Mouse (Mus musculus) forelimb bud, embryonic 11.5 days (tissue): ENCODE measurements around the gene RPS10-NUDT3.
"Not testable (repeated sequence)": the region's sequence is repeated elsewhere in the genome, so short reads cannot be mapped to it uniquely, and the experiment has no call there.

Experiments
- DNase-seq: peaks from one replicate; pipeline ENCODE4 v3.0.0-alpha.2; 2012; ENCODE audit warnings: low read depth, low spot score

The RPS10-NUDT3 gene

GRCm38 (mm10) chr17:27642491-27643062, 7.6 kb upstream of the RPS10-NUDT3 start:
- DNase-seq: no peak

DNA sequence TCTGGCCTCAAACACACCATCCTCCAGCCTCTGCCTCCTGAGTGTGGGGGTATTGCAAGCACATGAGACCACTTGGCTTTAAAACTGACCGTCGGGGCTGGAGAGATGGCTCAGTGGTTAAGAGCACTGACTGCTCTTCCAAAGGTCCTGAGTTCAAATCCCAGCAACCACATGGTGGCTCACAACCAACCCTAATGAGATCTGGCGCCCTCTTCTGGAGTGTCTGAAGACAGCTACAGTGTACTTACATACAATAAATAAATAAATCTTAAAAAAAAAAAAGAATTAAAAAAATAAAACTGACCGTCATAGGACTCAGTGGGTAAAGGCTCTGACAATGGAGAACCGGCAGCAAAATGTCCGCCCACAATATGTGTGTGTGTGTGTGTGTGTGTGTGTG, 4.8 kb upstream of the RPS10-NUDT3 start:
- not testable (repeated sequence) for DNase-seq

DNA sequence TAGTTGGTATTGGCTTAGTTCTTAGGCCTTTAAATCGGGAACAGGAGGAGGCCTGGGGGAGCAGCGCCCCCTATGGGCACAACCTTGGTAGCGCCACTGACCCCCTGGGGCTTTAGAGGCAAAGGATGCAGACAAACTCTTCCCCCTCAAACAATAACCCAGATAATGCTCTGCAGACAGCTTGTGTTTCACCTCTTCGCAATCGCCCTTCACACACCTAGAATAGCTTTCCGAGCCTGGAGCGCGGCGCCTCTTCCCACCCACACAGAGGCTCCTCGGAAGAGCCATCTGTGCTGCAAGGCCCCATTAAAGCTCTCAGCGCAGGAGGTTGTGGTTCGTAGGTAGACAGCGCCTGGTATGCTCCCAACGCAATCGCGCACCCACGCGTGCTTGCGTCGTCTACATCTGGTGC, 3.9 kb upstream of the RPS10-NUDT3 start:
- no peak for DNase-seq

DNA sequence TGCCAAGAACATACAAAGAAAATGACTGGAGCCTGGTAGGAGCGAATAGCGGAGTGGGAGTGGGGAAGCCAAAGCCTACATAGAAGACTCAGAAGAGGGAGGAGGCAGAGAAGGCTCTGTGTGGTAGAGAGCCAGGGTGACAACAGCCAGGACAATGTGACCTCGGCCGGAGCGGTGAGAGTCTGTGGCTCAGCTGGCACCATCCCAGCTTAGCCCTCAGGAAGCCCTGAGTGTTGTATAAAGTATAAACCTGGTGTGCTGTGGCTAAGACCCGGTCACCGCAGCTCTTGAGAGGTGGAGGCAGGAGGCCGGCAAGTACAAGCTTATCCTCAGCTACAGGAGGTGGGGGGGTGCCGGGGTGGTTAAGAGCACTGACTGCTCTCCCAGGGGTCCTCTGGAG, 2.3 kb upstream of the RPS10-NUDT3 start:
- no peak for DNase-seq

DNA sequence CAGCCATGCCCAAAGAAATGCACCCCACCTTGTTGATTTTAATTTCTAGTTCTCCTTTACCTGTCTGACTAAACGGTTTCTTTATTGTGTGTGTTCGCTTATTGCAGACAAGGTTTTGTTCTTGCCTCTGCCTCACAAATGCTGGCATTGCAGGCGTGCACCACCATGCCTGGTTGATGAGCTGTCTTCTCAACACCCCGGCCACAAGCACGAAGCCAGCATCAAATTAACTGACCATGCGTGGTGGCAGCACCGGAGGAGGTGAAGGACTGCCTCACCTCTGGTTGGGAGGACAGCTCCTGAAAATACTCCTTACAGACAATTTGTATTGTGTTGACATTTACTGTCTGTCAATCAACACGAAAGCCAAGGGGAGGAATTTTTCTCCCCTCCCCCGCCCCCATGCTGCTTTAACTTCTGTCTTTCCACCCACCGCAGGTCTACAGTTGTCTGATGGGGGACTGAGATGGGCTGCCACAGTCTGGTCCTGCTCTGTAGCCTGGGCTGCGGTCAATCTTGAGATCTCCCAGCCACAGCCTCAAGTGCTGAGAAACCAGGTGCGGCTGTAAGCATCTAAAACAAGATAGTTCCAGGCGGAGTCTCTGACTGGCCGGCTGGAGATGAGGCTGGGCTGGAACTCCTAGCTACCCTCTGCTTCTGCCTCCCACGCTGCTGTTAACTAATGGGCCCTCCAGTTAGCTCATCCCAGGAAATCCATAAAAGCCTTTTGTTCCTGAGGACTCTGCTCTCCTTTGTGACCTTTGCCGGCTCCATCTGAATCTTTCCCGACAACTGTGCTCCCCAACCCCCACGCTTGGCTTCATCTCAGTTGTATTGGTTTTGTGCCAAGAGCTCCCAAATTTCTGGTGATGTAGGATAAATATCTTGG, 1.4 kb upstream of the RPS10-NUDT3 start, which contains the start of gene Rps10:
Gene Rps10, minus strand, starts transcription at position 538 of the 889 bp plus-strand sequence.
- DNase-seq: no peak

DNA sequence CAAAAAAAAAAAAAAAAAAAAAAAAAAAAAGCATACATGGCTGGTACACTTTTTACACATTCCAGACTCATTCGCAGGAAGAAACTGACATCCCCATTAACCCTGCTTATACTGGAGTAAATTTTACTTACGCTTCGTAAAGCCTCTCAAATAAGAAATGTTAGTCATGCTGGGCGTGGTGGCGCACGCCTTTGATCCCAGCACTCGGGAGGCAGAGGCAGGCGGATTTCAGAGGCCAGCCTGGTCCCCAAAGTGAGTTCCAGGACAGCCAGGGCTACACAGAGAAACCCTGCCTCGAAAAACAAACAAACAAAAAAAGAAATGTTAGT, 517 bp upstream of the RPS10-NUDT3 start:
- not testable (repeated sequence) for DNase-seq

- peak; percentile 85 for DNase-seq
Observed at GRCm38 (mm10) chr17:27629249-27630020, 5.6 kb downstream of the RPS10-NUDT3 start.

DNA sequence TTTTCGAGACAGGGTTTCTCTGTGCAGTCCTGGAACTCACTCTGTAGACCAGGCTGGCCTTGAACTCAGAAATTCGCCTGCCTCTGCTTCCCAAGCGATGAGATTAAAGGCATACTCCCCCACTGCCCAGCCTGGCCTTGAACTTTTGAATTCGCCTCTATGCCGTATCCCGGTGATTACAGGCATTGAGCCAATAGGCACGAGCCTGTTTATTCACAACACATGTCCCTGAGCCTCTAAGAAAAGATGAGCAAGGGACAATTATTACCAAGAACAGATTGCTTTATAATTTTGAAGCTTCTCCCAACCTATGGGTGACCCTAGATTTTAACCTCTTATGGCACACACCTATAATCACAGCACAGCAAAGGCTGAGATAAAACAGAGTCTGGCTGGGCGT, 6.6 kb downstream of the RPS10-NUDT3 start:
- no peak for DNase-seq

- no peak for DNase-seq
Observed at GRCm38 (mm10) chr17:27627451-27627850, 7.6 kb downstream of the RPS10-NUDT3 start.

- no peak for DNase-seq
Observed at GRCm38 (mm10) chr17:27626681-27627080, 8.3 kb downstream of the RPS10-NUDT3 start.

GRCm38 (mm10) chr17:27625455-27626251, 9.4 kb downstream of the RPS10-NUDT3 start:
- DNase-seq: no peak

GRCm38 (mm10) chr17:27623360-27624326, 11.4 kb downstream of the RPS10-NUDT3 start, which contains the start of gene Nudt3:
Gene Nudt3, minus strand, starts transcription at chr17:27623495.
- DNase-seq: peak; percentile 96

- peak; percentile 51 for DNase-seq
Observed at GRCm38 (mm10) chr17:27622611-27623359, 12.2 kb downstream of the RPS10-NUDT3 start.

DNA sequence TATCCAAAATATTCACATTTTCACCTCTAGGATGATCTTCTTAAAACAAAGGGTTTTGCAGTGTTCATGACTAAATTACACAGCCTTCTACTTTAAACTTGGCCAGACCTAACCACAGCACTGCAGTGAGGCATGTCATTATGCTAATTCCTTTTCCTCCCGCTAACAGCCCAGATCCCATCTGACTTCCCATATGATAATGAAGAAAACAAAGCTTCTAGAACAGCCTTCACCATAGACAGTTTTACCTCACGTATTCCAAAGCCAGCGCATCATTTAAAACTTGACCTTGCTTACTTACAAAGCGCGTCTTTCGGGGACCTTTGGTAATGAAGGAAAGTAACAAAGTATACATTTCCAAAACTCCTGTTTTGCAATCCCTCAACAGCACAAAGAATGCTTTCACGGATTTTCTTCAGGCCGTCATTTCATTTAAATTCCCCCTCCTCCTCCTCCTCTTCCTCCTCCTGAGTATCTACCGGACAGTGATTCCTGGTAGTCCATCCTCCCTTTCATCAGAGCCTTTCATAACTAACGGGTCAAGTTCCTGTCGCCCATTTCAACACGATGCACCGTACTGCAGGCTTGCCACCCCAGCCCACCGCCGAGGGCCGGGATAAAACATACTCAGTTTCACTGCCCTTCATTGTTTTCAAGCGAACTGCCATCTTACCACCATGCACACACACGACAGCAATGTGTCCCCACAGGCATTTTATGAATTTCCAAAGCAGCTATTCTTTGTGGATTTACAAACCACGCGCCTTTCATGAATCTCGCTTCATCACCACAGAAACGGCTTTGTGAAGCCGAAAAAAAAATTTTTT, 13.1 kb downstream of the RPS10-NUDT3 start:
- DNase-seq: peak; percentile 34

GRCm38 (mm10) chr17:27621161-27621560, 13.9 kb downstream of the RPS10-NUDT3 start:
- DNase-seq: no peak

- no peak for DNase-seq
Observed at GRCm38 (mm10) chr17:27615388-27615787, 19.6 kb downstream of the RPS10-NUDT3 start.

GRCm38 (mm10) chr17:27613016-27613415, 22.0 kb downstream of the RPS10-NUDT3 start:
- no peak for DNase-seq

GRCm38 (mm10) chr17:27611994-27612393, 23.0 kb downstream of the RPS10-NUDT3 start:
- no peak for DNase-seq

- DNase-seq: no peak
Observed at GRCm38 (mm10) chr17:27611519-27611884, 23.5 kb downstream of the RPS10-NUDT3 start.
